Mouse (Mus musculus) heart, embryonic 15.5 days (tissue): ENCODE results near the gene Osr1. TPM values are rescaled to one million over a fixed set of nuclear protein-coding genes. Genes with fewer than 3 reads are reported as not detected.

Source experiments
- ATAC-seq: fragments of 200-750 bp; cut with Nextera tagmentation; replicated peaks from 2 replicates; pipeline ENCODE4 v1.8.0; 2017; ENCODE audit warnings: low read depth, moderate TSS enrichment; ENCODE audit not compliant: insufficient number of reproducible peaks, insufficient read depth, low FRiP score
- H3K27ac ChIP-seq: fragments of 300-500 bp; sonication (generic); 2 replicates; pipeline ENCODE4 v1.5.1; 2015; ENCODE audit warnings: mild to moderate bottlenecking, inconsistent platforms
- H3K27me3 ChIP-seq: fragments of 300-500 bp; sonication (generic); 2 replicates; pipeline ENCODE4 v1.6.1; 2015; ENCODE audit warnings: inconsistent platforms
- H3K36me3 ChIP-seq: fragments of 300-500 bp; sonication (generic); 2 replicates; pipeline ENCODE4 v1.6.1; 2015; ENCODE audit warnings: mild to moderate bottlenecking, inconsistent platforms
- H3K4me1 ChIP-seq: fragments of 300-500 bp; sonication (generic); replicated peaks from 2 replicates; pipeline ENCODE4 v1.6.1; 2015; ENCODE audit warnings: inconsistent platforms
- H3K4me2 ChIP-seq: fragments of 300-500 bp; sonication (generic); 2 replicates; pipeline ENCODE4 v1.6.1; 2015; ENCODE audit warnings: inconsistent platforms, mild to moderate bottlenecking, moderate library complexity
- H3K4me3 ChIP-seq: fragments of 300-500 bp; sonication (generic); 2 replicates; pipeline ENCODE4 v1.5.1; 2015; ENCODE audit warnings: mild to moderate bottlenecking, inconsistent platforms
- H3K9ac ChIP-seq: fragments of 300-500 bp; sonication (generic); 2 replicates; pipeline ENCODE4 v1.6.1; 2015; ENCODE audit warnings: mild to moderate bottlenecking, inconsistent platforms
- H3K9me3 ChIP-seq: fragments of 300-500 bp; sonication (generic); replicated peaks from 2 replicates; pipeline ENCODE4 v1.6.1; 2016; ENCODE audit warnings: inconsistent platforms
- WGBS: fragments of 180-500 bp; shearing (Covaris S2); methylation state at CpG from one replicate; pipeline ENCODE4 v1.1.7; 2015; ENCODE audit warnings: mixed read lengths; 5-methylcytosine and 5-hydroxymethylcytosine counted together
- polyA plus RNA-seq: library from polyadenylated mRNA; unstranded; fragments of >200 nt; fragmentation: Nextera tagmentation; extraction: Ambion mirVana; gene quantifications from 2 replicates; pipeline ENCODE4 v1.2.1, GENCODE M21; 2015

Gene Osr1
- polyA plus RNA-seq, 1 experiment from 2014 or later = 16.6 TPM

DNA sequence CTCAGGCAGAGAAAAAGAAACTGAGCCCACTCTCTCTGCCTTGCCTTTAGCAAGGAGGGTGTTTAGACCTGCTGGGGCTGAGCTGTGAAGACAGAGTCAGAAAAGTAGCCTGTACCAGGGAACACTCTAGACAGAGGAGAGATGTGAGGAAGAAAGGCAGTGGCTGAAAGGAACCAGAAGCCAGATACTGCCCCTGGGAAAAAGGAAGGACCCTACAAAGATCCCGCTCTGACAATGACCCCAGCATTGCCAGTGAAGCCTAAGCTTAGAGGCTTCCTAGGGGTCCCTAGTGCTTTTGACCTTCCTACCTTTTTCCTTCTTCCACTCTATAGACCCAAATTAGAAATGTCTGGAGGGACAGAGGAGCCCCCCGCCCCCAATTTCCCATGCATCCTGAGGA is 7.7 kb downstream of the Osr1 start:
- no peak overlapping the region for H3K27ac ChIP-seq
- 40% methylated on average over 2 of the region's 2 CpGs for WGBS
- peaks cover 37% of the 10 kb centered on the region for H3K4me1 ChIP-seq
- no peaks in the 10 kb centered on the region for H3K9me3 ChIP-seq
- peak overlapping the region; percentile 67 for H3K4me2 ChIP-seq
- H3K36me3 ChIP-seq = no peaks in the 10 kb centered on the region
- peak overlapping the region; percentile 51; the same call in 1 of the 2 replicates for H3K4me3 ChIP-seq
- H3K9ac ChIP-seq = peak overlapping the region; percentile 17; the same call in 1 of the 2 replicates
- peaks cover 93% of the 10 kb centered on the region for H3K27me3 ChIP-seq
- no peak for ATAC-seq

DNA sequence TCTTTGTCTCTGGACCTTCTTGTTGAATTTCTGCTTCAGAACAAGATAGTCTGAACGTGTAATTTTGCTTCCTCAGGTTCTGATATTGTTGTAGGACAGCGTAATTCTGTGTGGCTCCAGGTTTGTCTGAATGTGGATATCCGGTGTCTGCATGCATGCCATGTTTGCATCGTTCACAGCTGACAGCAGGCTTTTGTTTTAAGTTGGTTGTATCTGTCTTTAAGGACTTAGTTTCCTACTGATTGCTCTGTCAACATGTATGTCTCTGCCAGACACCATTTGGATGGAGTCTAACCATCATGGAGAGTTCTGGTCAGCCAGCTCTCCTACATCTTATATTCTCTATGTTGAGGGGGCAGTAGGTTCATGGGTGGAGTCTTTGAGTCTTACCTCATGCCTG is 8.7 kb downstream of the Osr1 start:
- WGBS = 33% methylated on average over 4 of the region's 4 CpGs
- no peak for ATAC-seq
- Histone ChIP-seq H3K27ac (no peak overlapping the region), H3K9me3 (no peaks in the 10 kb centered on the region), H3K4me2 (peak overlapping the region; percentile 67; the same call in 1 of the 2 replicates), H3K4me3 (no peak overlapping the region), H3K9ac (no peak overlapping the region), H3K4me1 (peaks cover 34% of the 10 kb centered on the region), H3K27me3 (peaks cover 93% of the 10 kb centered on the region), H3K36me3 (no peaks in the 10 kb centered on the region)

DNA sequence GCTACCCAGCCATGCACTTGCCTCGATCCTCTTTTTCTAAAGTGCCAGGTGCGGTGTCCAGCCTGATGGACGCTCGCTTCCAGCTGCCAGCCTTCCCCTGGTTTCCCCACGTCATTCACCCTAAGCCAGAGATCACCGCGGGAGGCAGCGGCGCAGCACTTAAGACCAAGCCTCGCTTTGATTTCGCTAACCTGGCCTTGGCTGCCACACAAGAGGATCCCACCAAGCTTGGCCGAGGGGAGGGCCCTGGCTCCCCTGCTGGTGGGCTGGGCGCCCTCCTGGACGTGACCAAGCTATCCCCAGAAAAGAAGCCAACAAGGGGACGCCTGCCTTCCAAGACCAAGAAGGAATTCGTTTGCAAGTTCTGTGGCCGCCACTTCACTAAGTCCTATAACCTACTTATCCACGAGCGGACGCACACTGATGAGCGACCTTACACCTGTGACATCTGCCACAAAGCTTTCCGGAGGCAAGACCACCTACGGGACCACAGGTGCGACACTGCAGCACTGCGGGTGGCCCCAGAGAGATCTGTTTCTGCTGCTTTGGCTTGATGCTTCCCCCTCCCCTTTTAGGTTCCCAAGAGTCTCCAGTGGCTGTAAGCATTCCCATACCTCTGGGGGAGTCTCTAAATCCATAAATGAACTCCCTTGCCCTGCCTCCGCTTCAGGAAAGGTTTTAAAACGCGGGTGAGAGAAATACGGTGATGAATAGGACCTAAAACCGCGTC is 9.6 kb downstream of the Osr1 start:
- no peak for ATAC-seq
- peaks cover 31% of the 10 kb centered on the region for H3K4me1 ChIP-seq
- H3K27ac ChIP-seq = no peak overlapping the region
- H3K4me3 ChIP-seq = peak overlapping the region; percentile 38; the same call in 1 of the 2 replicates
- H3K9me3 ChIP-seq = no peaks in the 10 kb centered on the region
- H3K27me3 ChIP-seq = peaks cover 96% of the 10 kb centered on the region
- peak overlapping the region; percentile 67 for H3K4me2 ChIP-seq
- no peak overlapping the region for H3K9ac ChIP-seq
- H3K36me3 ChIP-seq = no peaks in the 10 kb centered on the region
- WGBS = 12% methylated on average over 31 of the region's 31 CpGs

- Histone ChIP-seq H3K4me1 (peaks cover 35% of the 10 kb centered on the region), H3K9ac (no peak overlapping the region), H3K4me2 (peak overlapping the region; percentile 67), H3K27ac (no peak overlapping the region), H3K27me3 (peaks cover 91% of the 10 kb centered on the region), H3K36me3 (no peaks in the 10 kb centered on the region), H3K4me3 (peak overlapping the region; percentile 38), H3K9me3 (no peaks in the 10 kb centered on the region)
- WGBS = 4% methylated on average over 33 of the region's 33 CpGs
- ATAC-seq = no peak
Observed at GRCm38 (mm10) chr12:9580041-9580905, 10.4 kb downstream of the Osr1 start.

DNA sequence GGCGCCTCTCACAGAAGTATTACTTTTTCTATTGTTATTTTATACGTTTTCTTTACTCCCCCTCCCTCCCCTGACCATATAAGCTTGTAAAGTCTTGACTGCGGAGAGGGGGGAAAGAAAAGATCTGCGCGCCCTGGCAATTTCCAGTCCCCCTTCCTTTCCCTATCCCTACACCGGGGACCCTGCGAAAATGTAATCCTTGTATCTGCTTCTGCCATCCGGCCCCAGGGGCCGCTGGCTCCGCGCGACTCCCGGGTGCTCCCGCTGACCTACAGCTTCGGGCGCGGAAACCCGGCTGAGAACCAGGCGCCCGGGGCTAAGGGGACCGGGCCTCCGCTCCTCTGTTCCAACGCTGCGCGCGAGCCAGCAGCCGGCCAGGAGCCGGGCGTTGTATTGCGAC is 11.1 kb downstream of the Osr1 start:
- Histone ChIP-seq H3K9me3 (no peaks in the 10 kb centered on the region), H3K4me1 (peaks cover 35% of the 10 kb centered on the region), H3K4me2 (peak overlapping the region; percentile 67), H3K27ac (no peak overlapping the region), H3K36me3 (no peaks in the 10 kb centered on the region), H3K9ac (no peak overlapping the region), H3K4me3 (peak overlapping the region; percentile 38), H3K27me3 (peaks cover 84% of the 10 kb centered on the region)
- WGBS = 7% methylated on average over 30 of the region's 30 CpGs
- ATAC-seq = no peak

- Histone ChIP-seq H3K27ac (no peak overlapping the region), H3K4me2 (peak overlapping the region; percentile 67), H3K27me3 (peaks cover 79% of the 10 kb centered on the region), H3K4me3 (peak overlapping the region; percentile 38), H3K9ac (no peak overlapping the region), H3K4me1 (peaks cover 35% of the 10 kb centered on the region), H3K9me3 (no peaks in the 10 kb centered on the region), H3K36me3 (no peaks in the 10 kb centered on the region)
- WGBS = 11% methylated on average over 12 of the region's 12 CpGs
- ATAC-seq = no peak
Observed at GRCm38 (mm10) chr12:9581506-9581905, 11.6 kb downstream of the Osr1 start.

DNA sequence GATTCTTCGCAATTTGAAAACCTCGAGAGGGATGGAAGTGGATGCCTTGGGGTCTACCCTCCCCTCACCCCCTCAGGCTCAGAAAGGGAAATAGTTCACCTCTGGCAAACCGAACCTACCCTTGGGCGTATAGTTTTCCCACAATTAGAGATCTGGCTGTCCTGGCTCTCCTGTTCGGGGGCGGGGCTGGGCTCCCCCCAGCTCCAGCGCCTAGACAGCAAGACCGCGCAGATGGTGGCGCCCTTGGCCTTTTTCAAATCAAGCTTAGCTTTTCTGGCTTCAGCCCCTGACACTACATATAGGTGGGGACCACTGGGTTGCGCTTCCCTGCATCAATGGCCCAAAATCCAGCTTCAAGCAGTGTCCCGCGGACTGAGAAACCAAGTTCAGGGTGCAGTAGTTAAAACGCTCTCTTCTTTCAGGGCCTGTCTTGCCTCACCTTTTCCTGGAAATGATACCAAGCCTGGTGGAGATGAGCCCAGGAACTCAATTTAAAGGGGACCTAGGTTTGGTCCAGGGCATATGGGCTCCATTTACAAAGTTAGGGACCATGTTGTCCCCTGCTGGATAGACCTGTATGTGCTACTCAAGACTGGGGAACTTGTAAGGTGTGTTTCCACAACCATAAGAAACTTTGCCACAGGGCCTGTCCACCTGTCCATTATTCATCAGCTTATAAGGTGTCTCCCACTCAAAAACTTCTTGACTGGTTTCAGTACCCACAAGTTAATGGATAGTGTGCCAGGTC is 12.5 kb downstream of the Osr1 start:
- no peak overlapping the region for H3K4me3 ChIP-seq
- peaks cover 70% of the 10 kb centered on the region for H3K27me3 ChIP-seq
- 24% methylated on average over 14 of the region's 14 CpGs for WGBS
- H3K36me3 ChIP-seq = no peaks in the 10 kb centered on the region
- no peak overlapping the region for H3K27ac ChIP-seq
- H3K4me2 ChIP-seq = no peak overlapping the region
- H3K9ac ChIP-seq = no peak overlapping the region
- H3K9me3 ChIP-seq = no peaks in the 10 kb centered on the region
- no peak for ATAC-seq
- peaks cover 35% of the 10 kb centered on the region for H3K4me1 ChIP-seq

DNA sequence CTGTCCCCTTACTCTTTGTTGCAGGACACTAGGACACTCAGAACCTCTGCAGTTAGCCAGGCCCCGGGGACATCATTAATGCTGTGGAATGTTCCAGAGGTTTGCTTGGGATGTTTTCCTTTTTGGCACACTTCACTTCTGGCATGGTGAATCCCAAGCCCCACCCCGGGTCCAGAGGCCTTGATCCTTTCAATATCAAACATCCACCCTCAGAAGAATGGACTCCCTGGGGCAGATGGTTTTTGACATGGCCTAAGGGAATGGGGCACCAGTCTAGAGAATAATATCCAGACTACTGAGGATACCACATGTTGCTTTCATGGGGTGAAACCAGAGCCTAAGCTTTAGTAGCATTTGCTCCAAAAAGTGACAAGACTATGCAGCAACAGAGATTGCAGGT is 13.5 kb downstream of the Osr1 start:
- Histone ChIP-seq H3K9ac (no peak overlapping the region), H3K27ac (no peak overlapping the region), H3K27me3 (peaks cover 60% of the 10 kb centered on the region), H3K36me3 (no peaks in the 10 kb centered on the region), H3K4me3 (no peak overlapping the region), H3K9me3 (no peaks in the 10 kb centered on the region), H3K4me2 (no peak overlapping the region), H3K4me1 (peaks cover 35% of the 10 kb centered on the region)
- ATAC-seq = no peak
- 38% methylated on average over 2 of the region's 2 CpGs for WGBS

- H3K9me3 ChIP-seq = no peaks in the 10 kb centered on the region
- peak overlapping the region; percentile 81 for H3K4me2 ChIP-seq
- 2% methylated on average over 23 of the region's 23 CpGs for WGBS
- H3K36me3 ChIP-seq = no peaks in the 10 kb centered on the region
- peaks cover 29% of the 10 kb centered on the region for H3K4me1 ChIP-seq
- peak overlapping the region; percentile 45; the same call in 1 of the 2 replicates for H3K9ac ChIP-seq
- peak; percentile 92 for ATAC-seq
- peak overlapping the region; percentile 52 for H3K4me3 ChIP-seq
- H3K27ac ChIP-seq = peak overlapping the region; percentile 16; the same call in 1 of the 2 replicates
- peaks cover 49% of the 10 kb centered on the region for H3K27me3 ChIP-seq
Observed at GRCm38 (mm10) chr12:9584366-9585084, 14.6 kb downstream of the Osr1 start.

- no peak for ATAC-seq
- Histone ChIP-seq H3K4me1 (peaks cover 25% of the 10 kb centered on the region), H3K9ac (peak overlapping the region; percentile 45; the same call in 1 of the 2 replicates), H3K27me3 (peaks cover 43% of the 10 kb centered on the region), H3K27ac (no peak overlapping the region), H3K9me3 (no peaks in the 10 kb centered on the region), H3K4me3 (peak overlapping the region; percentile 52), H3K36me3 (no peaks in the 10 kb centered on the region), H3K4me2 (peak overlapping the region; percentile 81)
- 3% methylated on average over 7 of the region's 7 CpGs for WGBS
Observed at GRCm38 (mm10) chr12:9585085-9585453, 15.2 kb downstream of the Osr1 start.
